Mouse (Mus musculus): ENCODE data around the gene Mrps7.

Mrps7 gene

DNA sequence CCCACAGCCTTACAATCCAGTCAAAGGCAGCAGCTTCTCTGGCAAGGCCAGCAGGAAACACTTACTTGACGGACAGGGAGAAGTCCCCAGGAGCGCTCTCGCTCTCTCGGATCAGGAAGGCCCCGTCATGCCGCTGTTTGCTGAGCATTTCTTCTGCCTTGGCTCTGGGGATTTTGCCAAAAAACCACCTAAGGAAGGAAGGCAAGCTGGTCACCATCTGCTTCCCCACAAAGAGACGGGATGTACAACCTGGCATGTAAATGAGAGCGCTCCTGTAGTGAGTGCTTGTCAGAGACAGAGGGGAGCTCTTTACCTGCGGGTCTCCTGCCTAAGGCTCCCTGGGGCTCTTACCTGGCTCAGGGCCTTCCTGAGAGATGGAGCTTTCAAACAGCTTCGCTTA lies 46.0 kb downstream of the Mrps7 start:
- DNase-seq (ENCODE audit: low spot score in 2 of 2): no peak

- DNase-seq (ENCODE audit: low spot score in 2 of 2): no peak
These were observed 48.0 kb downstream of the Mrps7 start for GRCm38 (mm10) chr11:115651680-115652079.

DNA sequence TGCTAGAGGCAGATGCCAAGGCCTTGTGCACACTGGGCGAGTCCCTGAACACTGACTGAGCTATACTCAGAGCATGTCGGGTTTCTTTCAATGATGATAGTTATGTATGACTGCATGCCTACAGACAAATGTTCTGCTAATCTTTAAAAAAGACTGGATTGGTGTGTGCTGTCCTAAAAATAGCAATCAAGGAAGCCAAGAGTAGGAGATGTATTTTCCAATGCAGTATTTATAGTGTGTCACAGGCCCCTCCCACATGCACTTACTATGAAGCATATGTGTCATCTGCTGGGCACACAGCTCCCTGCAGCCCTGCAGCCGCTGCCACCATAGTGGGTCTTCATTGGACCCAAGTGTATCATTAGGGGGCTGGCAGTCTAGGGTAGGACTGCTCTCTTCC lies 49.5 kb downstream of the Mrps7 start:
- DNase-seq (ENCODE audit: low spot score in 2 of 2): no peak

GRCm38 (mm10) chr11:115654128-115654527 lies 50.4 kb downstream of the Mrps7 start:
- DNase-seq (ENCODE audit: low spot score in 2 of 2): no peak
